Mouse (Mus musculus): ENCODE data around the gene Mapre3. TPM values are rescaled to one million over a fixed set of nuclear protein-coding genes. Genes with fewer than 3 reads are reported as not detected.

Mapre3 gene
- polyA plus RNA-seq, 2 experiments, result 28.2 to 64.7 TPM

- no peaks in the 10 kb centered on the region for H3K9me3 ChIP-seq (ENCODE audit: control insufficient read depth, low read length)
- no peak for TF ChIP-seq POLR2A (IDR thresholded peaks at IDR 0.05; ENCODE audit: borderline replicate concordance, extremely low read depth, insufficient read depth, insufficient read length)
- peak overlapping the region; percentile 97 for H3K27ac ChIP-seq (replicated peaks; ENCODE audit: low read depth, low read length)
- peaks cover 42% of the 10 kb centered on the region for H3K4me1 ChIP-seq (ENCODE audit: control insufficient read depth, insufficient read depth, low read length)
- H3K36me3 ChIP-seq (ENCODE audit: control insufficient read depth, insufficient read depth, low read length), result peaks cover 40% of the 10 kb centered on the region
- no peak for DNase-seq (ENCODE audit: low spot score)
- H3K9ac ChIP-seq (ENCODE audit: low read depth, low read length, severe bottlenecking), result peak overlapping the region; percentile 71
- no peaks in the 10 kb centered on the region for H3K27me3 ChIP-seq (ENCODE audit: control insufficient read depth, insufficient read depth, low read length)
- peak overlapping the region; percentile 62 for H3K4me3 ChIP-seq (replicated peaks; ENCODE audit: low read length)
- 26% methylated on average over 9 of the region's 9 CpGs for WGBS
- H3K4me2 ChIP-seq (replicated peaks; ENCODE audit: low read depth, low read length, severe bottlenecking), result peak overlapping the region; percentile 91
- ATAC-seq (ENCODE audit: low FRiP score, low read depth), result 0 out of 2 replicates have a peak, but pooled peaks have one; percentile 2
Measured at GRCm38 (mm10) chr5:30915456-30915855, 101.0 kb downstream of the Mapre3 start.

Other genes with a start within 250 kb of the Mapre3 start
- 0.53 and 0.54 TPM in 2 replicates for gene Kcnk3, start 226.5 kb upstream of the Mapre3 start, polyA plus RNA-seq (2012; rRNA removed)
- 0.59 and 0.88 TPM in 2 replicates for gene Kcnk3, start 226.5 kb upstream of the Mapre3 start, polyA plus RNA-seq (2014; fragmentation: Nextera tagmentation; extraction: Ambion mirVana)
- gene Slc35f6, start 166.7 kb upstream of the Mapre3 start, polyA plus RNA-seq (2012; rRNA removed), result 35.4 and 53.6 TPM in 2 replicates
- gene Slc35f6, start 166.7 kb upstream of the Mapre3 start, polyA plus RNA-seq (2014; fragmentation: Nextera tagmentation; extraction: Ambion mirVana), result 28.2 and 32.0 TPM in 2 replicates
- gene Cenpa, start 147.9 kb upstream of the Mapre3 start, polyA plus RNA-seq (2012; rRNA removed), result 206 and 228 TPM in 2 replicates
- gene Cenpa, start 147.9 kb upstream of the Mapre3 start, polyA plus RNA-seq (2014; fragmentation: Nextera tagmentation; extraction: Ambion mirVana), result 272 and 276 TPM in 2 replicates
- gene Dpysl5, start 103.1 kb upstream of the Mapre3 start, polyA plus RNA-seq (2012; rRNA removed), result 9.2 and 9.9 TPM in 2 replicates
- gene Dpysl5, start 103.1 kb upstream of the Mapre3 start, polyA plus RNA-seq (2014; fragmentation: Nextera tagmentation; extraction: Ambion mirVana), result 4.6 and 5.8 TPM in 2 replicates
- 115 and 152 TPM in 2 replicates for gene Tmem214, start 53.4 kb downstream of the Mapre3 start, polyA plus RNA-seq (2012; rRNA removed)
- gene Tmem214, start 53.4 kb downstream of the Mapre3 start, polyA plus RNA-seq (2014; fragmentation: Nextera tagmentation; extraction: Ambion mirVana), result 80.7 and 81.8 TPM in 2 replicates
- 61.9 and 78.3 TPM in 2 replicates for gene Agbl5, start 74.1 kb downstream of the Mapre3 start, polyA plus RNA-seq (2012; rRNA removed)
- gene Agbl5, start 74.1 kb downstream of the Mapre3 start, polyA plus RNA-seq (2014; fragmentation: Nextera tagmentation; extraction: Ambion mirVana), result 27.7 and 32.2 TPM in 2 replicates
- 364 and 388 TPM in 2 replicates for gene Ost4, start 93.1 kb downstream of the Mapre3 start, polyA plus RNA-seq (2012; rRNA removed)
- gene Ost4, start 93.1 kb downstream of the Mapre3 start, polyA plus RNA-seq (2014; fragmentation: Nextera tagmentation; extraction: Ambion mirVana), result 502 and 567 TPM in 2 replicates
- 222 and 268 TPM in 2 replicates for gene Emilin1, start 98.8 kb downstream of the Mapre3 start, polyA plus RNA-seq (2012; rRNA removed)
- gene Emilin1, start 98.8 kb downstream of the Mapre3 start, polyA plus RNA-seq (2014; fragmentation: Nextera tagmentation; extraction: Ambion mirVana), result 191 and 204 TPM in 2 replicates
- gene Khk, start 106.8 kb downstream of the Mapre3 start, polyA plus RNA-seq (2012; rRNA removed), result 29.5 and 37.8 TPM in 2 replicates
- gene Khk, start 106.8 kb downstream of the Mapre3 start, polyA plus RNA-seq (2014; fragmentation: Nextera tagmentation; extraction: Ambion mirVana), result 29.7 and 31.3 TPM in 2 replicates
- 19.8 and 21.5 TPM in 2 replicates for gene Cgref1, start 130.9 kb downstream of the Mapre3 start, polyA plus RNA-seq (2012; rRNA removed)
- 15.1 and 20.9 TPM in 2 replicates for gene Cgref1, start 130.9 kb downstream of the Mapre3 start, polyA plus RNA-seq (2014; fragmentation: Nextera tagmentation; extraction: Ambion mirVana)
- gene Preb, start 145.7 kb downstream of the Mapre3 start, polyA plus RNA-seq (2012; rRNA removed), result 259 and 349 TPM in 2 replicates
- gene Preb, start 145.7 kb downstream of the Mapre3 start, polyA plus RNA-seq (2014; fragmentation: Nextera tagmentation; extraction: Ambion mirVana), result 91.1 and 98.9 TPM in 2 replicates
- gene Tcf23, start 154.0 kb downstream of the Mapre3 start, polyA plus RNA-seq (2012; rRNA removed), result 0.05 TPM in 1 of 2 replicates, not detected in the other
- gene Tcf23, start 154.0 kb downstream of the Mapre3 start, polyA plus RNA-seq (2014; fragmentation: Nextera tagmentation; extraction: Ambion mirVana), result not detected in 2 replicates
- 134 and 151 TPM in 2 replicates for gene Atraid, start 233.7 kb downstream of the Mapre3 start, polyA plus RNA-seq (2012; rRNA removed)
- gene Atraid, start 233.7 kb downstream of the Mapre3 start, polyA plus RNA-seq (2014; fragmentation: Nextera tagmentation; extraction: Ambion mirVana), result 190 and 200 TPM in 2 replicates
- gene Slc5a6, start 234.3 kb downstream of the Mapre3 start, polyA plus RNA-seq (2012; rRNA removed), result 25.3 and 33.9 TPM in 2 replicates
- 11.0 and 11.4 TPM in 2 replicates for gene Slc5a6, start 234.3 kb downstream of the Mapre3 start, polyA plus RNA-seq (2014; fragmentation: Nextera tagmentation; extraction: Ambion mirVana)
- gene Cad, start 240.1 kb downstream of the Mapre3 start, polyA plus RNA-seq (2012; rRNA removed), result 49.1 and 62.5 TPM in 2 replicates
- gene Cad, start 240.1 kb downstream of the Mapre3 start, polyA plus RNA-seq (2014; fragmentation: Nextera tagmentation; extraction: Ambion mirVana), result 28.3 and 29.4 TPM in 2 replicates